Mouse (Mus musculus): Measurements from ENCODE around the gene Olfr358.

Gene Olfr358

GRCm38 (mm10) chr2:37009235-37009634 is at the start of gene Olfr358:
Olfr358 (minus strand) TSS chr2:37009335.
- DNase-seq (ENCODE audit: low spot score) = no peak

GRCm38 (mm10) chr2:36997030-36997429 is 12.1 kb downstream of the Olfr358 start:
- DNase-seq (ENCODE audit: low spot score) = no peak

GRCm38 (mm10) chr2:36993527-36993926 is 15.6 kb downstream of the Olfr358 start, which contains the start of gene Olfr357:
Olfr357 (plus strand) TSS chr2:36993827.
- DNase-seq (ENCODE audit: low spot score) = no peak
